Mouse (Mus musculus) embryonic facial prominence, embryonic 13.5 days (tissue): ENCODE data around the gene Eif3k. TPM values are rescaled to one million over a fixed set of nuclear protein-coding genes. Genes with fewer than 3 reads are reported as not detected.

Source experiments
- ATAC-seq: fragments of 200-750 bp; cut with Nextera tagmentation; 2 replicates; pipeline ENCODE4 v1.8.0; 2017; ENCODE audit warnings: low read depth; ENCODE audit not compliant: insufficient number of reproducible peaks, insufficient read depth, low FRiP score, low TSS enrichment
- H3K27ac ChIP-seq: fragments of 300-500 bp; sonication (generic); 2 replicates; pipeline ENCODE4 v1.5.1; 2015; ENCODE audit warnings: moderate library complexity, mild to moderate bottlenecking, inconsistent platforms
- H3K27me3 ChIP-seq: fragments of 300-500 bp; sonication (generic); 2 replicates; pipeline ENCODE4 v1.6.1; 2015; ENCODE audit warnings: mild to moderate bottlenecking, inconsistent platforms
- H3K36me3 ChIP-seq: fragments of 300-500 bp; sonication (generic); 2 replicates; pipeline ENCODE4 v1.6.1; 2015; ENCODE audit warnings: mild to moderate bottlenecking, inconsistent platforms
- H3K4me1 ChIP-seq: fragments of 300-500 bp; sonication (generic); 2 replicates; pipeline ENCODE4 v1.6.1; 2015; ENCODE audit warnings: inconsistent platforms
- H3K4me2 ChIP-seq: fragments of 300-500 bp; sonication (generic); 2 replicates; pipeline ENCODE4 v1.6.1; 2015; ENCODE audit warnings: moderate library complexity, mild to moderate bottlenecking, inconsistent platforms
- H3K4me3 ChIP-seq: fragments of 300-500 bp; sonication (generic); 2 replicates; pipeline ENCODE4 v1.5.1; 2015; ENCODE audit warnings: mild to moderate bottlenecking, inconsistent platforms
- H3K9ac ChIP-seq: fragments of 300-500 bp; sonication (generic); 2 replicates; pipeline ENCODE4 v1.6.1; 2015; ENCODE audit warnings: mild to moderate bottlenecking, inconsistent platforms
- H3K9me3 ChIP-seq: fragments of 300-500 bp; sonication (generic); 2 replicates; pipeline ENCODE4 v1.6.1; 2016; ENCODE audit warnings: inconsistent platforms
- WGBS: fragments of 180-500 bp; shearing (Covaris S2); methylation state at CpG from one replicate; pipeline ENCODE4 v1.1.7; 2015; ENCODE audit warnings: mixed read lengths; 5-methylcytosine and 5-hydroxymethylcytosine counted together
- polyA plus RNA-seq: library from polyadenylated mRNA; unstranded; fragments of >200 nt; fragmentation: Nextera tagmentation; extraction: Ambion mirVana; gene quantifications from 2 replicates; pipeline ENCODE4 v1.2.1, GENCODE M21; 2015

Gene Eif3k
- polyA plus RNA-seq, 1 experiment from 2014 or later, result 453 TPM

GRCm38 (mm10) chr7:28945416-28946270 lies 36.0 kb downstream of the Eif3k start:
- peak overlapping the region; percentile 14 for H3K4me3 ChIP-seq
- ATAC-seq, result peak; percentile 52; the same call in 1 of the 2 replicates
- peak overlapping the region; percentile 34 for H3K4me2 ChIP-seq
- no peaks in the 10 kb centered on the region for H3K9me3 ChIP-seq
- peaks cover 8% of the 10 kb centered on the region for H3K36me3 ChIP-seq
- H3K27ac ChIP-seq, result peak overlapping the region; percentile 93
- H3K4me1 ChIP-seq, result peaks cover 89% of the 10 kb centered on the region
- WGBS, result 12% methylated on average over 10 of the region's 10 CpGs
- no peaks in the 10 kb centered on the region for H3K27me3 ChIP-seq
- peak overlapping the region; percentile 37 for H3K9ac ChIP-seq

GRCm38 (mm10) chr7:28944756-28945415 lies 36.8 kb downstream of the Eif3k start:
- H3K9me3 ChIP-seq, result no peaks in the 10 kb centered on the region
- peak overlapping the region; percentile 34 for H3K4me2 ChIP-seq
- peak overlapping the region; percentile 93 for H3K27ac ChIP-seq
- 33% methylated on average over 6 of the region's 6 CpGs for WGBS
- H3K9ac ChIP-seq, result peak overlapping the region; percentile 37; the same call in 1 of the 2 replicates
- ATAC-seq, result no peak
- H3K4me1 ChIP-seq, result peaks cover 92% of the 10 kb centered on the region
- H3K27me3 ChIP-seq, result no peaks in the 10 kb centered on the region
- peaks cover 10% of the 10 kb centered on the region for H3K36me3 ChIP-seq
- peak overlapping the region; percentile 14; the same call in 1 of the 2 replicates for H3K4me3 ChIP-seq

GRCm38 (mm10) chr7:28943451-28944180 lies 38.0 kb downstream of the Eif3k start:
- 0 out of 2 replicates have a peak overlapping the region, but pooled peaks have one; percentile 7 for H3K9ac ChIP-seq
- H3K27me3 ChIP-seq, result no peaks in the 10 kb centered on the region
- H3K4me2 ChIP-seq, result peak overlapping the region; percentile 17; the same call in 1 of the 2 replicates
- peaks cover 92% of the 10 kb centered on the region for H3K4me1 ChIP-seq
- H3K4me3 ChIP-seq, result no peak overlapping the region
- peak overlapping the region; percentile 93 for H3K27ac ChIP-seq
- ATAC-seq, result no peak
- H3K9me3 ChIP-seq, result no peaks in the 10 kb centered on the region
- peaks cover 7% of the 10 kb centered on the region for H3K36me3 ChIP-seq
- 30% methylated on average over 5 of the region's 5 CpGs for WGBS

- WGBS, result 69% methylated on average over 4 of the region's 4 CpGs
- no peak overlapping the region for H3K4me2 ChIP-seq
- no peak overlapping the region for H3K9ac ChIP-seq
- H3K9me3 ChIP-seq, result no peaks in the 10 kb centered on the region
- ATAC-seq, result no peak
- H3K4me3 ChIP-seq, result no peak overlapping the region
- no peaks in the 10 kb centered on the region for H3K27me3 ChIP-seq
- H3K36me3 ChIP-seq, result peaks cover 14% of the 10 kb centered on the region
- peaks cover 88% of the 10 kb centered on the region for H3K4me1 ChIP-seq
- H3K27ac ChIP-seq, result peak overlapping the region; percentile 1; the same call in 1 of the 2 replicates
These were observed 40.1 kb downstream of the Eif3k start for GRCm38 (mm10) chr7:28941542-28941941.

- Histone ChIP-seq H3K36me3 (peaks cover 14% of the 10 kb centered on the region), H3K9ac (no peak overlapping the region), H3K4me3 (no peak overlapping the region), H3K4me2 (no peak overlapping the region), H3K27me3 (no peaks in the 10 kb centered on the region), H3K9me3 (no peaks in the 10 kb centered on the region), H3K27ac (peak overlapping the region; percentile 1), H3K4me1 (peaks cover 88% of the 10 kb centered on the region)
- ATAC-seq, result no peak
- 54% methylated on average over 4 of the region's 4 CpGs for WGBS
These were observed 40.5 kb downstream of the Eif3k start for GRCm38 (mm10) chr7:28941129-28941528.

GRCm38 (mm10) chr7:28939418-28940183 lies 42.1 kb downstream of the Eif3k start:
- Histone ChIP-seq H3K4me3 (no peak overlapping the region), H3K9me3 (no peaks in the 10 kb centered on the region), H3K27ac (peak overlapping the region; percentile 60), H3K4me1 (peaks cover 75% of the 10 kb centered on the region), H3K9ac (no peak overlapping the region), H3K36me3 (peaks cover 17% of the 10 kb centered on the region), H3K27me3 (no peaks in the 10 kb centered on the region), H3K4me2 (no peak overlapping the region)
- 72% methylated on average over 7 of the region's 7 CpGs for WGBS
- ATAC-seq, result no peak

GRCm38 (mm10) chr7:28938654-28939053 lies 43.0 kb downstream of the Eif3k start:
- peak overlapping the region; percentile 16; the same call in 1 of the 2 replicates for H3K9ac ChIP-seq

GRCm38 (mm10) chr7:28936787-28937186 lies 44.9 kb downstream of the Eif3k start:
- H3K9ac ChIP-seq, result 0 out of 2 replicates have a peak overlapping the region, but pooled peaks have one; percentile 16
- peaks cover 65% of the 10 kb centered on the region for H3K4me1 ChIP-seq
- H3K36me3 ChIP-seq, result peaks cover 22% of the 10 kb centered on the region
- WGBS, result 65% methylated on average over 4 of the region's 4 CpGs
- H3K4me3 ChIP-seq, result no peak overlapping the region
- peak overlapping the region; percentile 75 for H3K27ac ChIP-seq
- ATAC-seq, result no peak
- H3K27me3 ChIP-seq, result no peaks in the 10 kb centered on the region
- no peak overlapping the region for H3K4me2 ChIP-seq
- H3K9me3 ChIP-seq, result no peaks in the 10 kb centered on the region

More at GRCm38 (mm10) chr7:28938654-28939053, 43.0 kb downstream of the Eif3k start:
- WGBS, result 41% methylated on average over 4 of the region's 4 CpGs
- Histone ChIP-seq H3K27ac (peak overlapping the region; percentile 60), H3K4me3 (no peak overlapping the region), H3K4me1 (peaks cover 67% of the 10 kb centered on the region), H3K4me2 (no peak overlapping the region), H3K9me3 (no peaks in the 10 kb centered on the region), H3K36me3 (peaks cover 20% of the 10 kb centered on the region), H3K27me3 (no peaks in the 10 kb centered on the region)
- ATAC-seq, result no peak

- H3K9me3 ChIP-seq, result no peaks in the 10 kb centered on the region
- WGBS, result 87% methylated on average over 2 of the region's 2 CpGs
- H3K9ac ChIP-seq, result no peak overlapping the region
- no peak for ATAC-seq
- H3K4me3 ChIP-seq, result no peak overlapping the region
- H3K27ac ChIP-seq, result no peak overlapping the region
- peaks cover 65% of the 10 kb centered on the region for H3K4me1 ChIP-seq
- peaks cover 16% of the 10 kb centered on the region; the same call in 1 of the 2 replicates for H3K36me3 ChIP-seq
- no peak overlapping the region for H3K4me2 ChIP-seq
- no peaks in the 10 kb centered on the region for H3K27me3 ChIP-seq
These were observed 47.8 kb downstream of the Eif3k start for GRCm38 (mm10) chr7:28933825-28934224.

GRCm38 (mm10) chr7:28932421-28933041 lies 49.1 kb downstream of the Eif3k start:
- H3K9me3 ChIP-seq, result no peaks in the 10 kb centered on the region
- H3K9ac ChIP-seq, result no peak overlapping the region
- H3K36me3 ChIP-seq, result peaks cover 9% of the 10 kb centered on the region; the same call in 1 of the 2 replicates
- 68% methylated on average over 6 of the region's 6 CpGs for WGBS
- H3K27ac ChIP-seq, result no peak overlapping the region
- no peaks in the 10 kb centered on the region for H3K27me3 ChIP-seq
- no peak for ATAC-seq
- no peak overlapping the region for H3K4me2 ChIP-seq
- H3K4me3 ChIP-seq, result no peak overlapping the region
- H3K4me1 ChIP-seq, result peaks cover 58% of the 10 kb centered on the region
